Mouse (Mus musculus) midbrain, postnatal 0 days (tissue): ENCODE results near the gene Dtx2. TPM values are rescaled to one million over a fixed set of nuclear protein-coding genes. Genes with fewer than 3 reads are reported as not detected.
A peak's percentile ranks its signal among the peaks of the same experiment; 100 is the strongest.

Experiments
- ATAC-seq: fragments of 200-750 bp; cut with Nextera tagmentation; 2 replicates; pipeline ENCODE4 v1.8.0; 2017; ENCODE audit warnings: moderate number of reproducible peaks, mild to moderate bottlenecking, moderate TSS enrichment, moderate library complexity; ENCODE audit not compliant: low FRiP score
- DNase-seq: peaks from one replicate; pipeline ENCODE4 v3.0.0-alpha.2; 2015; ENCODE audit warnings: low spot score
- H3K27ac ChIP-seq: fragments of 300-500 bp; sonication (generic); 2 replicates; pipeline ENCODE4 v1.5.1; 2014; ENCODE audit warnings: low read depth, mild to moderate bottlenecking, low read length, mixed read lengths
- H3K27me3 ChIP-seq: fragments of 300-500 bp; sonication (generic); 2 replicates; pipeline ENCODE4 v1.6.1; 2014; ENCODE audit warnings: low read length, control low read depth, mixed read lengths; ENCODE audit not compliant: insufficient read depth
- H3K36me3 ChIP-seq: fragments of 300-500 bp; sonication (generic); 2 replicates; pipeline ENCODE4 v1.6.1; 2014; ENCODE audit warnings: low read length, control low read depth, mixed read lengths; ENCODE audit not compliant: insufficient read depth
- H3K4me1 ChIP-seq: fragments of 300-500 bp; sonication (generic); 2 replicates; pipeline ENCODE4 v1.6.1; 2014; ENCODE audit warnings: mild to moderate bottlenecking, control low read depth, antibody characterized with exemption, low read length, mixed read lengths; ENCODE audit not compliant: insufficient read depth
- H3K4me2 ChIP-seq: fragments of 300-500 bp; sonication (generic); 2 replicates; pipeline ENCODE4 v1.6.1; 2014; ENCODE audit warnings: low read depth, mild to moderate bottlenecking, low read length, mixed read lengths; ENCODE audit not compliant: poor library complexity, severe bottlenecking
- H3K4me3 ChIP-seq: fragments of 300-500 bp; sonication (generic); 2 replicates; pipeline ENCODE4 v1.5.1; 2014; ENCODE audit warnings: low read depth, mild to moderate bottlenecking, low read length, moderate library complexity
- H3K9ac ChIP-seq: fragments of 300-500 bp; sonication (generic); replicated peaks from 2 replicates; pipeline ENCODE4 v1.6.1; 2014; ENCODE audit warnings: mild to moderate bottlenecking, low read length, moderate library complexity, mixed read lengths; ENCODE audit not compliant: poor library complexity, severe bottlenecking
- H3K9me3 ChIP-seq: fragments of 300-500 bp; sonication (generic); 2 replicates; pipeline ENCODE4 v1.6.1; 2016; ENCODE audit warnings: low read length, control low read depth
- CTCF ChIP-seq: IDR thresholded peaks from 2 replicates; pipeline ENCODE4 v1.5.1; 2016; ENCODE audit warnings: antibody characterized with exemption, mild to moderate bottlenecking
- WGBS: fragments of 180-500 bp; shearing (Covaris S2); extraction: QIAGEN DNeasy Blood & Tissue Kit; methylation state at CpG from one replicate; pipeline ENCODE4 v1.1.7; 2014; 5-methylcytosine and 5-hydroxymethylcytosine counted together
- polyA plus RNA-seq: library from polyadenylated mRNA; unstranded; fragments of >200 nt; fragmentation: Nextera tagmentation; extraction: Ambion mirVana; gene quantifications from 2 replicates; pipeline ENCODE4 v1.2.1, GENCODE M21; 2015
- total RNA-seq: library from RNA; depleted of rRNA; stranded (reverse); fragments of >200 nt; gene quantifications from 2 replicates; pipeline ENCODE4 v1.2.3, GENCODE M21; 2014

Dtx2 gene
- total and polyA plus RNA-seq, 2 experiments from 2014 or later: 20.1 to 25.4 TPM

DNA sequence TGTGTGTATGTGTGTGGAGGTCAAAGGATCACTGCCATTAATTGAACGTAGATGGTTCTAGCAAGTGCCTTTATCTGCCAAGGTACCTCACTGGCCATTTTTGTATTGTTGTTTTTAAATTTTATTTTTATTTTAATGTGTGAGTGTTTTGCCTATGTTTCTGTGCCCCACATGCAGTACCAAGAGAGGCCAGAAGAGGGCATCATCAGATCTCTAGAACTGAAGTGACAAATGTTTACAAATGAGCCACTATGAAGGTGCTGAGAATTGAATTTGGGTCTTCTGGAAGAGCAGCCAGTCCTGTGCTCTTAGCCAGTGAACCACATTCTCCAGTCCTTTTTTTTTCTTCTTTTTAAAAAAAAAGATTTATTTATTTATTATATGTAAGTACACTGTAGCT is 25.8 kb upstream of the Dtx2 start:
- H3K4me1 ChIP-seq: no peaks in the 10 kb centered on the region
- ATAC-seq (no peak), DNase-seq (no peak)
- H3K27me3 ChIP-seq: no peaks in the 10 kb centered on the region
- no peak overlapping the region for H3K4me3 ChIP-seq
- H3K9ac ChIP-seq: no peak overlapping the region
- H3K9me3 ChIP-seq: no peaks in the 10 kb centered on the region
- WGBS: 61% methylated on average over 1 of the region's 1 CpGs
- H3K4me2 ChIP-seq: no peak overlapping the region
- TF ChIP-seq CTCF: peak; percentile 69
- no peak overlapping the region for H3K27ac ChIP-seq
- no peaks in the 10 kb centered on the region for H3K36me3 ChIP-seq

DNA sequence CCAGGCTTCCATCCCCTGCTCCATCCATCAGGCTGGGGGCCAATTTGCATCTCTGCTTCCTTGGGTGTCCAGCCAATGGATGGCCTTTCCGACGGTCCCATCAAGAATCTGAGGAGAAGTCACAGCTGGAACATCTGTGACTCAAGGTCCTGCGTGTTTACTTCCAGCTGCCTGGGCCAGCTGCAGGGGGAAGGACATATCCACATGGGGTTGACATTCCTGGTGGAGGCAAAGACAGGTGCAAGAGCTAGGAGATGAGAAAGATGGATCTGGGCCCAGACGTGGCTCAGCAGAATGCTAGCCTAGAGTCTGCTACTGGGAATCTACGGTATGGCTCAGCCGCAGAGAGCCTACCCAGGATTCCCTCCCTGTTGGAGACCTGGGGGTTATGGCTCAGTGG is 24.4 kb upstream of the Dtx2 start:
- DNase-seq: no peak
- 74% methylated on average over 6 of the region's 6 CpGs for WGBS
- no peak overlapping the region for H3K9ac ChIP-seq
- H3K36me3 ChIP-seq: no peaks in the 10 kb centered on the region
- ATAC-seq: no peak
- H3K4me1 ChIP-seq: no peaks in the 10 kb centered on the region
- H3K9me3 ChIP-seq: no peaks in the 10 kb centered on the region
- no peak overlapping the region for H3K27ac ChIP-seq
- TF ChIP-seq CTCF: no peak
- H3K4me2 ChIP-seq: no peak overlapping the region
- H3K4me3 ChIP-seq: no peak overlapping the region
- H3K27me3 ChIP-seq: no peaks in the 10 kb centered on the region

DNA sequence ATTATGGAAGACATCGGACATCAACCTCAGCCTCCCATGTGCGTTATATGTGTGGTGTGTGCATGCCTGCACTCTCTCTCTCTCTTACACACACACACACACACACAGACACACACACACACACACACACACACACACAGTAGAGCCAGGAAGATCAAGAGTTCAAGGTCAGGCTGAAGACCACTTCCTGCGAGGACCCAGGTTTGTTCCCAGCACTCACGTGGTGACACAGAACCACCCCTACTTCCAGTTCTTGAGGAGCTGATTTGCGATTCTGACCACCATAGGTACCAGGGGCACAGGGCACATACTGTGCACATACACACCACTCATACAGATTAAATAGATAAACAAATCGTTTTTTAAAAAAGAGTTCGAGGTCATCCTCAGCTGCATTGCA is 22.7 kb upstream of the Dtx2 start:
- Histone ChIP-seq H3K4me2 (no peak overlapping the region), H3K9me3 (no peaks in the 10 kb centered on the region), H3K36me3 (no peaks in the 10 kb centered on the region), H3K9ac (no peak overlapping the region), H3K4me1 (no peaks in the 10 kb centered on the region), H3K27ac (no peak overlapping the region), H3K4me3 (no peak overlapping the region), H3K27me3 (no peaks in the 10 kb centered on the region)
- no peak for ATAC-seq
- no peak for DNase-seq
- TF ChIP-seq CTCF: no peak
- 89% methylated on average over 7 of the region's 7 CpGs for WGBS

DNA sequence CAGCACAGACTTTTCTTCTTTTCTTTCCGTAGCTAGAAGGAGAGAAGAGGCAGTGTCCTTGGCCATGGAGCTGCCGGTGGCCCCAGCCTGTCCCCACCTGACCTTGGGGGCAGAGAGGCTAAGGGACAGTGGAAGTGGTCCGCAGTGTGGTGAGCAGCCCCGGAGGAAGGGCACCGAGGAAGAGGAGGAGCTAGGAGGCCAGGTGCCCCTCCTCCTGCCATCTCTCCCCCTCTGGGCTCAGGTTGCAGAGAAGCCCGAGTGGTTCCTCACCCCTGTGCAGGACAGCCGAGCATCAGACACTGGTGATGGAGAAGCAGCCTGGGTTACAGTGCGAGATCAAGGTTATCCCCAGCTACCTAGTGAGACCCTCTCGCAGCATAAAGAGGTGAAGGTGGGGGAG is 20.2 kb upstream of the Dtx2 start, which contains the start of gene Ssc4d:
Gene Ssc4d, minus strand, starts transcription at position 167 of the 400 bp plus-strand sequence.
- no peak for DNase-seq
- no peak for TF ChIP-seq CTCF
- H3K4me3 ChIP-seq: no peak within 1 kb of the TSS
- H3K4me1 ChIP-seq: no peaks in the 10 kb centered on the region
- H3K36me3 ChIP-seq: no peaks in the 10 kb centered on the region
- ATAC-seq: no peak
- 20% methylated on average over 8 of the region's 9 CpGs for WGBS
- H3K27me3 ChIP-seq: no peaks in the 10 kb centered on the region
- H3K27ac ChIP-seq: no peak within 1 kb of the TSS
- no peak within 1 kb of the TSS for H3K4me2 ChIP-seq
- no peaks in the 10 kb centered on the region for H3K9me3 ChIP-seq
- no peak within 1 kb of the TSS for H3K9ac ChIP-seq

DNA sequence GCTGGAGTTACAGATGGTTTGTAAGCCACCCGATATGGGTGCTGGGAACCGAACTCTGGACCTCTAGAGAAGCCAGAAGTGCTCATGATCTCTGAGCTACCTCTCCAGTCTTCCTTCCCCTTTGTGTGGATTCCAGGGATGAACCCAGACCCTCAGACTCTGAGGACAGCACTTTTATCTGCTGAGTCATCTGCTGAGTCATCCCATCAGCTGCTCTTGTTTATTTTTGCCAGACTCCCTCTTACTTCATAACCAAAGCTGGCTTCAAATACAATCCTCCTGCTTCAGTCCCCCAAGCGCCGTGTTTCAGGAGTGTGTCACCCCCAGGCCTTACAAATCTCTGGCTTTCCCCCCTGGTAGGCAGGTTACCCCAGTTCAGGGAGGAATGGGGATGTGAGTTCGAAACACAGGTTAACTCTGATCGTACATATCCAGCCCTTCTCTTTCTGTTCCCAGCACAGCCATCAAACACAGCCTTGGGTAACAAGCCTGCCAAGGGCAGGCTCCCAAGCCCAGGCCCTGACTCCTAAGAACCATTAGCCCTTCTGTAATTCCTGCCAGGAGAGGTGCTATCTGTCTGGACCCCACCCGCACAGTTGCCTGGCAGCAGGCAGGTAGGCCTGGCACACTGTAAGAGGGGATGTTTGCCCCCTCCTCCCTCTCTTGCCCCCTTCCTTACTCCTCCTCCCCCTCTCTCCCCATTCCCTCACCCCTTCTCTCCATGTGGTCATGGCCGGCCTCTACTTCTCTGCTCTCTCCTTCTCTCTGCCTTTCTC is 18.5 kb upstream of the Dtx2 start:
- ATAC-seq (no peak), DNase-seq (no peak)
- WGBS: 97% methylated on average over 8 of the region's 8 CpGs
- TF ChIP-seq CTCF: no peak
- Histone ChIP-seq H3K9ac (no peak overlapping the region), H3K4me1 (no peaks in the 10 kb centered on the region), H3K4me2 (no peak overlapping the region), H3K27ac (no peak overlapping the region), H3K27me3 (no peaks in the 10 kb centered on the region), H3K4me3 (no peak overlapping the region), H3K9me3 (no peaks in the 10 kb centered on the region), H3K36me3 (no peaks in the 10 kb centered on the region)

DNA sequence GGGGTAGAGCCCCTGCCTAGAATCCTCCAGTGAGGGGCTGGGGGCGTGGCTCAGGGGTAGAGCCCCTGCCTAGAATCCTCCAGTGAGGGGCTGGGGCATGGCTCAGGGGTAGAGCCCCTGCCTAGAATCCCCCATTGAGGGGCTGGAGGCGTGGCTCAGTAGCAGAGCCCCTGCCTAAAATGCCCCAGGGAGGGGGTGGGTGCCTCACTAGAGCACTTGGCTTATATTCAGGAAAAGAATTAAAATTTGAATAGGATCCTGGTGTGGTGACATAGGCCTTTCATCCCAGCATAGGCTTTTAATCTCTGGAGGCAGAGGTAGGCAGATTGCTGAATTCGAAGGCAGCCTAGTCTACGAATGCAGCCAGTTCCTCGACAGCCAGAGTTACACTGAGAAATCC is 15.2 kb upstream of the Dtx2 start:
- Histone ChIP-seq H3K27ac (no peak overlapping the region), H3K4me3 (no peak overlapping the region), H3K4me2 (no peak overlapping the region), H3K4me1 (no peaks in the 10 kb centered on the region), H3K9ac (no peak overlapping the region), H3K27me3 (no peaks in the 10 kb centered on the region), H3K36me3 (no peaks in the 10 kb centered on the region), H3K9me3 (no peaks in the 10 kb centered on the region)
- DNase-seq: no peak
- WGBS: 61% methylated on average over 5 of the region's 5 CpGs
- ATAC-seq: no peak
- no peak for TF ChIP-seq CTCF
